Mouse (Mus musculus): ENCODE measurements around the gene Slc26a11.
A peak's percentile ranks its signal among the peaks of the same experiment; 100 is the strongest.

Gene Slc26a11

DNA sequence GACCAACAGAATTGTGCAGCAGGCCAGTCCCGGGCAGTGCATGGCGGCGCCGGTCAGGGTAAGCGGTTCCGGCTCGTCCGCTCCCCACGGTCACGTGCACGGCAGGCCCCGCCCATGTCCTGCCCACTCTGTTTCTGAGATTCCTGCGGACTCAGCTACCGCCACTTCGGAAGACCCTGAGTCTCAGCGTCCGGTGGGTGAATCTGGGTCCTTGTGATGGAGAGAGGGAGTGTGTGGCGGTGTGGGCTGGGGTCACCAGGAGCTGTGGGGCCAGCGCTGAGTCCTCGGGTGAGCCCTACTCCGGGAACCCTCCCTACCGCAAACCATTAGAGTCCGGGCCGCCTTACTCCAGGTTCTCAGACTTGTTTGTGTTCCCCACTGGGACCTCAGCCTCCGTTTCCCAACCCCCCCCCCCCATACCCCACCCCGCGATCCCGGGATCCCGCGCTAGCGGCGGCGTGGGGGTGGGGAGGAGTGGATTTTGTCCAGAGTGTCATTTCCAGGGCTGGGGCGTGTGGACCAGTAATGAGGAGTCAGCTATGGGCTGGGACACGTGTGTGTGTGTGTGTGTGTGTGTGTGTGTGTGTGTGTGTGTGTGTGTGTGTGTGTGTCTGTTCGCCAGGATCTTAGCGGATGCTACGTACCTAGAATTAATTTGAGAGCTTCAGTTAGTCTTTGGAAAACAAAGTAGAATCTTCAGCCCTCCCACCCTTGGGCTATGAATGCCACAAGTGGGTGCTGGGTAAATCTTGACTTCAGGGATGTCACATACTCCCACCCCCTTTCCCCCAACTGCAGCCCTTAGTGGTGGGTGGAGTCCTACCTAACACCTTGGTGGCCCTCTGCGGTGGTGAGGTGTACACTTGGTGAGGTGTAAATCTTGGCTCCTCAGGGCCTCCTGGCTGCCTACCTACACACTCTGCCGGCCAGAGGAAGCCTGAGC is at the start of gene Slc26a11, which contains the start of gene Sgsh:
TSS of gene Slc26a11 (plus strand) at position 115 of the 943 bp plus-strand sequence.
TSS of gene Sgsh (minus strand) at position 94 of the 943 bp plus-strand sequence.
- Histone ChIP-seq H3K4me3 (replicated peaks; ENCODE audit: low read length) (peak within 1 kb of the TSS; percentile 84), H3K9me3 (ENCODE audit: low read length) (no peaks in the 10 kb centered on the region), H3K4me1 (replicated peaks; ENCODE audit: low read depth, low read length) (peaks cover 35% of the 10 kb centered on the region), H3K27me3 (ENCODE audit: insufficient read depth, low read length) (peaks cover 38% of the 10 kb centered on the region), H3K36me3 (ENCODE audit: insufficient read depth, low read length) (peaks cover 5% of the 10 kb centered on the region; the same call in 1 of the 2 replicates)
- TF ChIP-seq NANOG (IDR thresholded peaks at IDR 0.05; ENCODE audit: borderline replicate concordance, low read length) (no peak), POU5F1 (IDR thresholded peaks at IDR 0.05; ENCODE audit: borderline replicate concordance, low read length) (no peak), CTCF (conservative IDR thresholded peaks at IDR 0.05; ENCODE audit: low read length) (no peak)

DNA sequence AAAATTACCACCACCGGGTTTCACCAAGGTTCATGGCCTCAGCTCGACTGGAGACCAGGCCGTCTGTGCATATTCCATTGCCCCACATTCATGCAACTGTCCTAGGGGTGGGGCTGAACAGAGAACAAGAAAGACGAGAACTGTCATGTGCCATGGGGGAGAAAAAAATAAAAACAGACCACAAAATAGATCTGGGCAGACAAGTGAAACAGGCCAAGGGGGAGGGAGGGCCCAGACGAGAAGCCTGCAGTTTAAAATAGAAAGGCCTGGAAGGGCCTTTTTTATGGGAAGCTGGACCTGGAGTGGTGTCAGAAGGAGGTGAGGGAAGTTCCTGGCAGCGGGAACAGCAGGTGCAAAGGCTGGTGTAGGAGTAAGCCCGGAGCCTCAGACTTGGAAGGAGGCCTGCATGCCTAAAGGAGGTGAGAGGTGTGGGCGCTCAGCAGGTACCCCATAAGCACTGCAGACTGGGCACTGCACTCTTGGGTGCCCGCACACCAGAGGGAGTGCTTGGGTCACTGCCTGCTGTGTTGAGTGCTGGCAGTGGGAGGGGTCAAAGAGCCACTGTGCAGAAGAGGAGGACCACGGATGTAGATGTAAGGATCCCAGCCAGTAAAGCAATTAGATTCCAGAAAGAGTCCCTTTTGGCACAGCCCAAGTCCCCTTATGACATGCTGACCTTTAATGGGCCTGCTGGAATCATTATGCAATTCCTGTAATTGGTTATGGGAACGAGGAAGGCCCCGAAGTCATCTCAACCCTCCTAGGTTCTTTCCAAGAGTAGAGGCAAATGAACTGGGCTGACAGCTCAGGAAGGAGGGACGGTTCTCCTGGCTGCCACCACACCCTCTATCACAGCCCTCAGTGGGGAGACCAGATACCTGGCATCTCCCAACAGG is 48.3 kb upstream of the Slc26a11 start:
- Histone ChIP-seq H3K36me3 (ENCODE audit: insufficient read depth, low read length) (no peaks in the 10 kb centered on the region), H3K4me3 (replicated peaks; ENCODE audit: low read length) (no peak overlapping the region), H3K27me3 (ENCODE audit: insufficient read depth, low read length) (peaks cover 10% of the 10 kb centered on the region), H3K9me3 (ENCODE audit: low read length) (no peaks in the 10 kb centered on the region), H3K4me1 (replicated peaks; ENCODE audit: low read depth, low read length) (peaks cover 62% of the 10 kb centered on the region)
- TF ChIP-seq POU5F1 (IDR thresholded peaks at IDR 0.05; ENCODE audit: borderline replicate concordance, low read length) = no peak
- no peak for TF ChIP-seq NANOG (IDR thresholded peaks at IDR 0.05; ENCODE audit: borderline replicate concordance, low read length)
- TF ChIP-seq CTCF (conservative IDR thresholded peaks at IDR 0.05; ENCODE audit: low read length) = no peak

DNA sequence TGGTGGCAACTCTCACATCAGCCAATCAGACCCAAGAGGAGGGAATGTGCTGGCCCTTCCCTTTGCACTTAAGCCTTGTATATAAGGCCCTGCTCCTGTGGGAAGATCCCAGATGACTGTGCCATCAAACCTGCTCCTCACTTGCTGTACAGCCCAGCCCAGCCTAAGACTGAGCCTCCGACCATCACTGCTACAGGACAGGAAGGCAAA is 47.8 kb upstream of the Slc26a11 start, which contains the start of gene Card14:
TSS of gene Card14 (plus strand) at position 111 of the 210 bp plus-strand sequence.
- H3K4me1 ChIP-seq (replicated peaks; ENCODE audit: low read depth, low read length) = peaks cover 60% of the 10 kb centered on the region
- H3K4me3 ChIP-seq (replicated peaks; ENCODE audit: low read length) = no peak within 1 kb of the TSS
- no peaks in the 10 kb centered on the region for H3K9me3 ChIP-seq (ENCODE audit: low read length)
- peaks cover 10% of the 10 kb centered on the region for H3K27me3 ChIP-seq (ENCODE audit: insufficient read depth, low read length)
- H3K36me3 ChIP-seq (ENCODE audit: insufficient read depth, low read length) = no peaks in the 10 kb centered on the region
- no peak for TF ChIP-seq NANOG (IDR thresholded peaks at IDR 0.05; ENCODE audit: borderline replicate concordance, low read length)
- no peak for TF ChIP-seq POU5F1 (IDR thresholded peaks at IDR 0.05; ENCODE audit: borderline replicate concordance, low read length)
- no peak for TF ChIP-seq CTCF (conservative IDR thresholded peaks at IDR 0.05; ENCODE audit: low read length)

DNA sequence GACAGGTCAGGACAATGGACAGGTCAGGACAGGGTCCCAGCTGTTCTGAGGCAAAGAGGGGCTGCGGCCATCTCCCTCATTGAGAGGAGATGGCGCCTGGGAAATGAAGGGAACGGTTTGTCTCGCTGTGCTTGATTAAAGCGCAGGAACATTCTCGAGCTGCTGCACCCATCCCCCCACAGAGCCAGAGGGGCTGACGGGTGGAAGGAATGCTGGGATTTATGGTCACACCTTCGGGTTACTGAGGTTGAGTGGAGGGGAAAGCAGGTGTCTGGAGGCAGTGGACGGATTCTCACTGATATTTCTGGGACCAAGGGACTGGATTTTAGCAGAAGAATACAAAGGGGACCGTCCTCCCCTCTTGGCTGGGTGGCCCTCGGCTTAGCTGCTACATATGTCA is 47.4 kb upstream of the Slc26a11 start:
- Histone ChIP-seq H3K4me1 (replicated peaks; ENCODE audit: low read depth, low read length) (peaks cover 56% of the 10 kb centered on the region), H3K27me3 (ENCODE audit: insufficient read depth, low read length) (peaks cover 10% of the 10 kb centered on the region), H3K4me3 (replicated peaks; ENCODE audit: low read length) (no peak overlapping the region), H3K36me3 (ENCODE audit: insufficient read depth, low read length) (no peaks in the 10 kb centered on the region), H3K9me3 (ENCODE audit: low read length) (no peaks in the 10 kb centered on the region)
- no peak for TF ChIP-seq POU5F1 (IDR thresholded peaks at IDR 0.05; ENCODE audit: borderline replicate concordance, low read length)
- no peak for TF ChIP-seq NANOG (IDR thresholded peaks at IDR 0.05; ENCODE audit: borderline replicate concordance, low read length)
- TF ChIP-seq CTCF (conservative IDR thresholded peaks at IDR 0.05; ENCODE audit: low read length) = no peak

DNA sequence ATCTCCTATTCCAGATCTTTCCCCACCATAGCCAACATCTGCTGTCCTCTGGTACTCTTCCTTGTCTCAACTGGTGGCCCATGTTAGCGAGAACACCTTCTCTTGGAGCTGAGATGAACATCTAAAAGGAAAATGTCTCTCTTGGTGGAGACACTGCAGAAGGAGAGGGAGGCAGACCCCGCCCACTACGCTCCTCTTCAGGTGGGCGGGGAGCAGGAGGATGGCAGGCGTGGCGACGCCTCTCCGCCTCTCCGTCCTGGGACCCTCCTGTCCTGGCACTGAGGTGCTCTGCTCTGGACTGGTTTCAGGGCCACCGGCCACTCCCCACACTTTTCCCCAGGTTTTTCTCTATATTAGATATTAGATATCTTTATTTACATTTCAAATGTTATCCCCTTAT is 44.7 kb upstream of the Slc26a11 start:
- H3K4me1 ChIP-seq (replicated peaks; ENCODE audit: low read depth, low read length) = peaks cover 33% of the 10 kb centered on the region
- H3K9me3 ChIP-seq (ENCODE audit: low read length) = no peaks in the 10 kb centered on the region
- H3K36me3 ChIP-seq (ENCODE audit: insufficient read depth, low read length) = no peaks in the 10 kb centered on the region
- no peak for TF ChIP-seq CTCF (conservative IDR thresholded peaks at IDR 0.05; ENCODE audit: low read length)
- TF ChIP-seq NANOG (IDR thresholded peaks at IDR 0.05; ENCODE audit: borderline replicate concordance, low read length) = no peak
- no peak for TF ChIP-seq POU5F1 (IDR thresholded peaks at IDR 0.05; ENCODE audit: borderline replicate concordance, low read length)
- no peak overlapping the region for H3K4me3 ChIP-seq (replicated peaks; ENCODE audit: low read length)
- H3K27me3 ChIP-seq (ENCODE audit: insufficient read depth, low read length) = peaks cover 15% of the 10 kb centered on the region

DNA sequence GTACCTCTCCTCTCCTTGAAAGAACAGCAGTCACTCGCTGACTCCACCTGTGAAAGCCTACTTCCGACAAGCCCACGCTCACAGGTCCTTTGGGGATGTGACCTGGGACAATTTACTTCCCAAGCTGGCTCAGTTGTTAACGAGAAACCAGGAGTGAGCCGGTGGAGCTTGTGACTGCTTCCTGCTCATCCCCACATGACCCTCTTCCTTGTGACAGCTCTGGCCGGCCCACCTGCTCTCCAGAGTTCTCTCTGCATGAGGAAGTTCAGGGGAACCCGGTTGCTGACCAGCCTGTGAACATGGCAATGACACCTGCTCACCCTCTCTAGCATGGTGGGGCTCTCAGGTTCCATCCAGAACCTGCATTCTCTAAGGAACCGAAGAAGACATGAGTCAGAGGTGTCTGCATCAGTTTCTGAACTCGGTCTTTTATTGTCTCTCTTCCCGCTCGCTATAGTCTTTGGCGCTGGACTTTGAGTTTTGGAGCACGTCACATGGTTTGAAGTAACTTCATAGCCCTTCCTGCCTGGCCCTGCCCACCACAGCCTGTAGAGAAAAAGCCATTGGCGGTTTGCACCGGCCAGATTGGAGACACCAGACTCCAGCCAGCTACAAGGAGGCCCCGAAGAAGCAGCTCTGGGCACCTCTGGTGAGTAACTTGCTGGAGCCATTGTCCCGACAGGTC is 41.0 kb upstream of the Slc26a11 start:
- no peak for TF ChIP-seq POU5F1 (IDR thresholded peaks at IDR 0.05; ENCODE audit: borderline replicate concordance, low read length)
- no peak for TF ChIP-seq NANOG (IDR thresholded peaks at IDR 0.05; ENCODE audit: borderline replicate concordance, low read length)
- TF ChIP-seq CTCF (conservative IDR thresholded peaks at IDR 0.05; ENCODE audit: low read length) = no peak
- H3K9me3 ChIP-seq (ENCODE audit: low read length) = no peaks in the 10 kb centered on the region
- H3K27me3 ChIP-seq (ENCODE audit: insufficient read depth, low read length) = peaks cover 10% of the 10 kb centered on the region
- H3K4me1 ChIP-seq (replicated peaks; ENCODE audit: low read depth, low read length) = peaks cover 9% of the 10 kb centered on the region
- no peak overlapping the region for H3K4me3 ChIP-seq (replicated peaks; ENCODE audit: low read length)
- H3K36me3 ChIP-seq (ENCODE audit: insufficient read depth, low read length) = no peaks in the 10 kb centered on the region

DNA sequence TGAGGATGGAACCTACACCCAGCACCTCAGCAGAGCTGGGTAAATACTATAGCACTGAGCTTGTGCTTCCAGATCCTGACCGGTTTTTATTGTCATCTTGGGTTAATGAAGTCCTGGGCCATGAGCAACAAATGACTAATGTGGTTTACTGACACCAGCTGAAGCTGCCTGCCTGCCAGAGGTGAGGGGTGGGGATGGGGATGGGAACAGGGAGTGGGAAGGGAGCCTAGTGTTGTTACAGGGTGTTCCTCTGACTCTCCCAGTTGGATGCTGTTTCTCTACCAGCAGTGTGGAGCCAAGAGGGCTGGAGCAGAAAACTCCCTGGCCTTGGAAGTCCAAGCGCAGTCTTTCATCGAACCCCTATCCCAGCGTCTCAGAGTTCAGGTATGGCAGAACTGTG is 38.6 kb upstream of the Slc26a11 start:
- no peak for TF ChIP-seq CTCF (conservative IDR thresholded peaks at IDR 0.05; ENCODE audit: low read length)
- no peak for TF ChIP-seq NANOG (IDR thresholded peaks at IDR 0.05; ENCODE audit: borderline replicate concordance, low read length)
- Histone ChIP-seq H3K27me3 (ENCODE audit: insufficient read depth, low read length) (peaks cover 10% of the 10 kb centered on the region), H3K4me3 (replicated peaks; ENCODE audit: low read length) (no peak overlapping the region), H3K4me1 (replicated peaks; ENCODE audit: low read depth, low read length) (peaks cover 4% of the 10 kb centered on the region; the same call in 1 of the 2 replicates), H3K9me3 (ENCODE audit: low read length) (no peaks in the 10 kb centered on the region), H3K36me3 (ENCODE audit: insufficient read depth, low read length) (no peaks in the 10 kb centered on the region)

DNA sequence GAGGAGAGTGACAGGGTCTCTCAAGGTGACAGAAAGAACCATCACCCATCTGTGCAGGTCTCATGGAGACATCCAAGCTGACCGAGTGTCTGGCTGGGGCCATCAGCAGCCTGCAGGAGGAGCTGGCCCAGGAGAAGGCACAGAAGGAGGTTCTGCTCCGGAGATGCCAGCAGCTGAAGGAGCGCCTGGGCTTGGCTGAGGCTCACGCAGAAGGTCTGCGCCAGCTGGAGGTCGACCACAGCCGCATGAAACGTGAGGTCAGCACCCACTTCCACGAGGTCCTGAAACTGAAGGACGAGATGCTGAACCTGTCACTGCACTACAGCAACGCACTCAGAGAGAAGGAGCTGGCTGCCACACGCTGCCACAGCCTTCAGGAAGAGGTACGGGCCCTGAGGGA is 32.8 kb upstream of the Slc26a11 start:
- no peak for TF ChIP-seq NANOG (IDR thresholded peaks at IDR 0.05; ENCODE audit: borderline replicate concordance, low read length)
- no peak for TF ChIP-seq POU5F1 (IDR thresholded peaks at IDR 0.05; ENCODE audit: borderline replicate concordance, low read length)
- TF ChIP-seq CTCF (conservative IDR thresholded peaks at IDR 0.05; ENCODE audit: low read length) = no peak
- no peaks in the 10 kb centered on the region for H3K4me1 ChIP-seq (replicated peaks; ENCODE audit: low read depth, low read length)
- no peaks in the 10 kb centered on the region for H3K9me3 ChIP-seq (ENCODE audit: low read length)
- no peaks in the 10 kb centered on the region for H3K36me3 ChIP-seq (ENCODE audit: insufficient read depth, low read length)
- no peak overlapping the region for H3K4me3 ChIP-seq (replicated peaks; ENCODE audit: low read length)
- H3K27me3 ChIP-seq (ENCODE audit: insufficient read depth, low read length) = peaks cover 23% of the 10 kb centered on the region

All from E14TG2a.4 (cell line).